Mouse (Mus musculus) heart, postnatal 0 days (tissue): ENCODE data around the gene Abi3. TPM values are rescaled to one million over a fixed set of nuclear protein-coding genes. Genes with fewer than 3 reads are reported as not detected.

ENCODE experiments used
- ATAC-seq: fragments of 200-750 bp; cut with Nextera tagmentation; 2 replicates; pipeline ENCODE4 v1.8.0; 2017; ENCODE audit warnings: low read depth, moderate number of reproducible peaks, moderate library complexity; ENCODE audit not compliant: insufficient read depth
- DNase-seq: peaks from one replicate; pipeline ENCODE4 v3.0.0-alpha.2; 2016; ENCODE audit warnings: low spot score
- H3K27ac ChIP-seq: fragments of 300-500 bp; sonication (generic); 2 replicates; pipeline ENCODE4 v1.5.1; 2014; ENCODE audit warnings: low read depth, mild to moderate bottlenecking
- H3K27me3 ChIP-seq: fragments of 300-500 bp; sonication (generic); 2 replicates; pipeline ENCODE4 v1.6.1; 2014; ENCODE audit warnings: low read length, mixed read lengths; ENCODE audit not compliant: control insufficient read depth, insufficient read depth
- H3K36me3 ChIP-seq: fragments of 300-500 bp; sonication (generic); replicated peaks from 2 replicates; pipeline ENCODE4 v1.6.1; 2014; ENCODE audit warnings: low read length, mixed read lengths; ENCODE audit not compliant: control insufficient read depth, insufficient read depth
- H3K4me1 ChIP-seq: fragments of 300-500 bp; sonication (generic); 2 replicates; pipeline ENCODE4 v1.6.1; 2014; ENCODE audit warnings: antibody characterized with exemption; ENCODE audit not compliant: control insufficient read depth, insufficient read depth
- H3K4me2 ChIP-seq: fragments of 300-500 bp; sonication (generic); 2 replicates; pipeline ENCODE4 v1.6.1; 2014; ENCODE audit warnings: low read depth, mild to moderate bottlenecking, low read length, moderate library complexity
- H3K4me3 ChIP-seq: fragments of 300-500 bp; sonication (generic); 2 replicates; pipeline ENCODE4 v1.5.1; 2014; ENCODE audit warnings: low read depth, low read length
- H3K9ac ChIP-seq: fragments of 300-500 bp; sonication (generic); replicated peaks from 2 replicates; pipeline ENCODE4 v1.6.1; 2014; ENCODE audit warnings: low read depth, low read length, mixed read lengths
- H3K9me3 ChIP-seq: fragments of 300-500 bp; sonication (generic); replicated peaks from 2 replicates; pipeline ENCODE4 v1.6.1; 2016; ENCODE audit warnings: low read length; ENCODE audit not compliant: control insufficient read depth
- CTCF ChIP-seq: IDR thresholded peaks from 2 replicates; pipeline ENCODE4 v1.5.1; 2016; ENCODE audit warnings: antibody characterized with exemption, control low read depth, low read depth
- EP300 ChIP-seq: IDR thresholded peaks from 2 replicates; pipeline ENCODE4 v1.6.1; 2016; ENCODE audit warnings: antibody characterized with exemption, low read depth
- WGBS: fragments of 180-500 bp; shearing (Covaris S2); extraction: QIAGEN DNeasy Blood & Tissue Kit; methylation state at CpG from one replicate; pipeline ENCODE4 v1.1.7; 2014; 5-methylcytosine and 5-hydroxymethylcytosine counted together
- polyA plus RNA-seq: library from polyadenylated mRNA; unstranded; fragments of >200 nt; fragmentation: Nextera tagmentation; extraction: Ambion mirVana; gene quantifications from 2 replicates; pipeline ENCODE4 v1.2.1, GENCODE M21; 2015
- total RNA-seq: library from RNA; depleted of rRNA; stranded (reverse); fragments of >200 nt; gene quantifications from 2 replicates; pipeline ENCODE4 v1.2.3, GENCODE M21; 2014; ENCODE audit warnings: low replicate concordance

The Abi3 gene
- total and polyA plus RNA-seq, 2 experiments from 2014 or later: 13.4 to 14.3 TPM

- TF ChIP-seq EP300 (no peak), CTCF (no peak)
- no peak for DNase-seq
- no peak overlapping the region for H3K9ac ChIP-seq
- no peaks in the 10 kb centered on the region for H3K9me3 ChIP-seq
- ATAC-seq: no peak
- no peak overlapping the region for H3K4me2 ChIP-seq
- peaks cover 36% of the 10 kb centered on the region for H3K4me1 ChIP-seq
- no peak overlapping the region for H3K4me3 ChIP-seq
- H3K36me3 ChIP-seq: peaks cover 21% of the 10 kb centered on the region
- H3K27ac ChIP-seq: peak overlapping the region; percentile 69; the same call in 1 of the 2 replicates
- peaks cover 38% of the 10 kb centered on the region for H3K27me3 ChIP-seq
- WGBS: 74% methylated on average over 18 of the region's 18 CpGs
Observed at GRCm38 (mm10) chr11:95832129-95833005, 9.9 kb downstream of the Abi3 start.

DNA sequence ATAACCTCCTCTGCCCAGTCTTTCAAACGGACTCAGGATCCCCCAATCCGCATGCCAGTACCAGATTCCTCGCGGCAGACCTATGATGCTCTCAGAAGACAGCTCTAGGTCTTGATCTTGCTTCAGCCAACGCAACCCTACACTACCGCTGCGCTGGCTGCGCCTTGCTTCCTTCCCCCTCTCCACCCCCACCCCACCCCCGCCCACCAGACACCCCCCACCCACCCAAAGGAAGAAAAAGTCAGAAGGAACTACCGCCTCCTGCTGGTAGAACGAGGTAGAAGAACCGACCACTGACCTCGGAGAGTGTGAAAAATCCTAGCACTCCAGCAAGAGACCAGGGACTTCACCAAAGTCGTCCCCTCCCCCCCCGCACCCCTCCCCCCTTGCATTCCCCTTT lies 10.6 kb downstream of the Abi3 start:
- WGBS: 31% methylated on average over 14 of the region's 15 CpGs
- H3K4me1 ChIP-seq: peaks cover 36% of the 10 kb centered on the region
- ATAC-seq (no peak), DNase-seq (no peak)
- peak overlapping the region; percentile 47 for H3K4me2 ChIP-seq
- no peak for TF ChIP-seq EP300
- peak; percentile 23; the same call in 1 of the 2 replicates for TF ChIP-seq CTCF
- H3K9me3 ChIP-seq: no peaks in the 10 kb centered on the region
- peak overlapping the region; percentile 32; the same call in 1 of the 2 replicates for H3K4me3 ChIP-seq
- H3K27ac ChIP-seq: no peak overlapping the region
- H3K9ac ChIP-seq: no peak overlapping the region
- H3K36me3 ChIP-seq: peaks cover 21% of the 10 kb centered on the region
- H3K27me3 ChIP-seq: peaks cover 38% of the 10 kb centered on the region

DNA sequence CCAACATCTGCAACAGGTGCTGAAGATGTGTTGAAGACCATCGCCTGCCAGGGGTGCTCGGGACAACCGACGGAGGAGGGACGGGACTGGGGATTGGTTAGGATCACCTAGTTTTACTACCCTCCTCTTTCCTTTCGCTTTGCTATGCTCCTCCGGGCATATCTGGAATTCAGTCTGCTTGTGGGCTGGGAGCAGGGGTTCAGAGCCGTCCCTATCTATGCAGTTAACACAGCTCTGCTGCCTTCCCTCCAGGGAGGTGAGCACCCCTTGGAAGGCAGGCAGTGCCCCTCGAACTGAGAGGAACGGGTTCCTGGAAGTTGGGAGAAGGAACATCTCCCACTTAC lies 11.0 kb downstream of the Abi3 start:
- TF ChIP-seq CTCF: no peak
- no peak for TF ChIP-seq EP300
- WGBS: 40% methylated on average over 10 of the region's 10 CpGs
- peaks cover 21% of the 10 kb centered on the region for H3K36me3 ChIP-seq
- H3K4me3 ChIP-seq: peak overlapping the region; percentile 32
- H3K4me1 ChIP-seq: peaks cover 32% of the 10 kb centered on the region
- ATAC-seq (no peak), DNase-seq (no peak)
- H3K27me3 ChIP-seq: peaks cover 38% of the 10 kb centered on the region
- no peaks in the 10 kb centered on the region for H3K9me3 ChIP-seq
- H3K4me2 ChIP-seq: peak overlapping the region; percentile 47
- no peak overlapping the region for H3K9ac ChIP-seq
- H3K27ac ChIP-seq: no peak overlapping the region

- no peak for DNase-seq
- no peak overlapping the region for H3K27ac ChIP-seq
Observed at GRCm38 (mm10) chr11:95830411-95831275, 11.6 kb downstream of the Abi3 start.

DNA sequence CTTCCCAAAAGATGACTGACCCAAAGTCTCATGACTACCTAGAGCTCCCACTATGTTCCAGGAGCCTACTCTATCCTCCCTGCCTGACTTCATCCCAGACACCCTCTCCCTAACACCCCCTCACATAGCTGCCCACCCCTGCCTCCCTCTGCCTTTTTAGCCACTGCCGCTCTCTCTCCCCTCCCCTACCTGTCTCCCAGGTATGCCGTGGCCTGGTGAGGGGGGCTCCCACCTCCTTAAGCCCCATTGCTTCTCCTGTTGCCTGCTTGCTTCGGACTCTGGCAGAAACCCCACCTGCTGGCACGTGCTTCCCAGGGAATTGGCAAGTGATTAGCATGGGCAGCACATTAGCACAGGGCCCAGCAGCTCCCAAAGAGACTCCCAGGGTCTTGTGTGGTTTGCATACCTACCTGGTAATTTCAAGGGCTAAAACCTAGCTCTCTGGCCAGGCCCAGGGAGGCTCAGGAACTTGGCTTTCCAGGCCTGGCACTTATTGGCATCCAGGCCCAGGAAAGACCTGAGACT lies 12.7 kb downstream of the Abi3 start:
- ATAC-seq (no peak), DNase-seq (no peak)
- Histone ChIP-seq H3K4me3 (no peak overlapping the region), H3K9ac (no peak overlapping the region), H3K36me3 (peaks cover 21% of the 10 kb centered on the region), H3K4me1 (peaks cover 15% of the 10 kb centered on the region), H3K4me2 (no peak overlapping the region), H3K9me3 (no peaks in the 10 kb centered on the region), H3K27me3 (peaks cover 38% of the 10 kb centered on the region), H3K27ac (no peak overlapping the region)
- WGBS: 61% methylated on average over 4 of the region's 4 CpGs
- TF ChIP-seq CTCF (no peak), EP300 (no peak)

More at GRCm38 (mm10) chr11:95830411-95831275, 11.6 kb downstream of the Abi3 start:
- no peak for TF ChIP-seq CTCF
- TF ChIP-seq EP300: no peak
- Histone ChIP-seq H3K9ac (no peak overlapping the region), H3K36me3 (peaks cover 21% of the 10 kb centered on the region), H3K27me3 (peaks cover 38% of the 10 kb centered on the region), H3K9me3 (no peaks in the 10 kb centered on the region), H3K4me1 (peaks cover 26% of the 10 kb centered on the region), H3K4me3 (peak overlapping the region; percentile 32), H3K4me2 (peak overlapping the region; percentile 47)
- WGBS: 21% methylated on average over 80 of the region's 80 CpGs
- no peak for ATAC-seq
